Mouse (Mus musculus): ENCODE results near the gene Nexn. TPM values are rescaled to one million over a fixed set of nuclear protein-coding genes. Genes with fewer than 3 reads are reported as not detected.

The Nexn gene
- polyA plus RNA-seq, 1 experiment from 2014 or later, result 37.9 TPM

DNA sequence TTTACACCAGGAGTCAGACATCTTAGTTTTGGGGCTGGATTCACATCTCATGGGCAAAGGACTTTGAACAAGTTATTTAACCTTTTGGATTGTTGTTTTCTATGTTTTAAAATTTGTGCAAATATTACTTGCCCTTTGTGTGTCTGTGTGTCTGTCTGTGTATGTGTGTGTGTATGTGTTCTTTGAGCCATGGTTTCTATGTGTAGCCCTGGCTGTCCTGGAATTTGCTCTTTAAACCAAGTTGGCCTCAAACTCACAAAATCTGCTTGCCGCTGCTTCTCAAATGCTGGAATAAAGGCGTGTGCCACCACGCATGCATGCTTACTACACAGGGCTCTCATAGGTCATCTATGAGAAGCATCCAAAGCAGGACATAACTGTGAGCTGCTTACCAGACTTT lies 10.8 kb upstream of the Nexn start:
- H3K4me2 ChIP-seq (replicated peaks; ENCODE audit: low read depth), result no peak overlapping the region
- 97% methylated on average over 3 of the region's 3 CpGs for WGBS
- no peak overlapping the region for H3K4me3 ChIP-seq (ENCODE audit: low read depth, low read length)
- DNase-seq (ENCODE audit: low spot score) (no peak), ATAC-seq (ENCODE audit: low FRiP score, low TSS enrichment) (no peak)
- no peaks in the 10 kb centered on the region for H3K36me3 ChIP-seq (ENCODE audit: control insufficient read depth, insufficient read depth, low read length)
- H3K9ac ChIP-seq (ENCODE audit: low read length), result no peak overlapping the region
- no peaks in the 10 kb centered on the region for H3K4me1 ChIP-seq (replicated peaks; ENCODE audit: control insufficient read depth, insufficient read depth)
- TF ChIP-seq CTCF (IDR thresholded peaks at IDR 0.05; ENCODE audit: low read depth), result no peak
- no peak for TF ChIP-seq EP300 (optimal IDR thresholded peaks at IDR 0.05)
- H3K27me3 ChIP-seq (ENCODE audit: control insufficient read depth, insufficient read depth, low read length), result no peaks in the 10 kb centered on the region
- H3K9me3 ChIP-seq (ENCODE audit: control insufficient read depth, low read length), result no peaks in the 10 kb centered on the region
- H3K27ac ChIP-seq (replicated peaks), result no peak overlapping the region

DNA sequence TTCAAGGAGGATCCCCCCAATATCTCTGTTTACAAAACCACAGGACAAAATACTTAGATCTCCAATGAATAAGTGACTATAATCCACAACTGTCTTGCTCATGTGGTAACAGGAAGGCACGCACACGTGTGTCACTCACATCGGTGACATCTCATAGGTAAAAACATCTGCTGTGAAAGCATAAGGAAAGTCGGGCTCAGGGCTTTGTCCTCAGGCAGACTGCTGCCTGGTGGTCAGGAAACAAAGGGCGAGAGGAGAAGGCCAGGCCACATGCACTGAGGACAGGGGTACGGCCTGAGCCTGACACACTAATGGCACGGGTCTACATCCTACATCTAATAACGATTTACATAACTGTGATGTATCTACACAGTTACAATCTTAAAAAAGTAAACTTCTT lies 8.9 kb upstream of the Nexn start:
- DNase-seq (ENCODE audit: low spot score), result no peak

DNA sequence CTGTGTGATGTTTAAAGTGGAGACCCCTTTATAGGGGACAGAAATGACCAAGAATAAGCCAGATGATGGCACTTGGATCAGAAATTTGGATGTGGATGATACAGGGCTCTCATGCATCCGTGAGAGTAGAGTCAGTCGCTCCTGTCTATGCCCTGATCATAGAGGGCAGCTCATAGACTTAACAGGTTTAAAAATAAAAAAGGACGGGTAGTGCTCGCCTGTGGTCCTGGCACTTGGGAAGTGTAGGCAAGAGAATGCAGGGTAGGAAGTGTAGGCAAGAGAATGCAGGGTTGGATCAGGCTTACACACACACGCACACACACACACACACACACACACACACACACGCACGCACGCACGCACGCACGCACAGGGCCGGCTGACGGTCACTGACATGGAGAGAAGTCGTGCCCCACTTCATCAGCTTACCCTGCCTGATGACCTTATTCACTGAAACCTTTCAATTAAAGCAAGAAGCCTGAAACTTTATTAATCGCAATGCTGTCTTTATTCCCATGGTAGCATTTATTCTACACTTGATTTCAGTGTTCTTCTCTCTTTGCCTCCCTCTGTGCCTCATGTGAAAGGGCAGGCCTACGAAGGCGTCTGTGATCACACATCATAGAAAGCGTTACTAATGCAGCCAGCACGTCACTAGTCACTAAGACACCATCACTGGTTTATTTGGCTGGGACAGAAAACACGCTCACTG lies 7.0 kb upstream of the Nexn start:
- ATAC-seq (ENCODE audit: low FRiP score, low TSS enrichment) (no peak), DNase-seq (ENCODE audit: low spot score) (no peak)
- no peaks in the 10 kb centered on the region for H3K4me1 ChIP-seq (replicated peaks; ENCODE audit: control insufficient read depth, insufficient read depth)
- H3K9ac ChIP-seq (ENCODE audit: low read length), result no peak overlapping the region
- no peaks in the 10 kb centered on the region for H3K27me3 ChIP-seq (ENCODE audit: control insufficient read depth, insufficient read depth, low read length)
- H3K4me2 ChIP-seq (replicated peaks; ENCODE audit: low read depth), result no peak overlapping the region
- no peaks in the 10 kb centered on the region for H3K36me3 ChIP-seq (ENCODE audit: control insufficient read depth, insufficient read depth, low read length)
- H3K9me3 ChIP-seq (ENCODE audit: control insufficient read depth, low read length), result no peaks in the 10 kb centered on the region
- WGBS, result 91% methylated on average over 20 of the region's 20 CpGs
- no peak overlapping the region for H3K27ac ChIP-seq (replicated peaks)
- TF ChIP-seq CTCF (IDR thresholded peaks at IDR 0.05; ENCODE audit: low read depth), result no peak
- TF ChIP-seq EP300 (optimal IDR thresholded peaks at IDR 0.05), result no peak
- H3K4me3 ChIP-seq (ENCODE audit: low read depth, low read length), result no peak overlapping the region

More for the DNA sequence above, 8.9 kb upstream of the Nexn start:
- Histone ChIP-seq H3K9me3 (ENCODE audit: control insufficient read depth, low read length) (no peaks in the 10 kb centered on the region), H3K4me3 (ENCODE audit: low read depth, low read length) (no peak overlapping the region), H3K27me3 (ENCODE audit: control insufficient read depth, insufficient read depth, low read length) (no peaks in the 10 kb centered on the region), H3K4me1 (replicated peaks; ENCODE audit: control insufficient read depth, insufficient read depth) (no peaks in the 10 kb centered on the region), H3K9ac (ENCODE audit: low read length) (no peak overlapping the region), H3K27ac (replicated peaks) (no peak overlapping the region), H3K36me3 (ENCODE audit: control insufficient read depth, insufficient read depth, low read length) (no peaks in the 10 kb centered on the region), H3K4me2 (replicated peaks; ENCODE audit: low read depth) (no peak overlapping the region)
- no peak for TF ChIP-seq CTCF (IDR thresholded peaks at IDR 0.05; ENCODE audit: low read depth)
- no peak for TF ChIP-seq EP300 (optimal IDR thresholded peaks at IDR 0.05)
- no peak for ATAC-seq (ENCODE audit: low FRiP score, low TSS enrichment)
- WGBS, result 81% methylated on average over 8 of the region's 8 CpGs

DNA sequence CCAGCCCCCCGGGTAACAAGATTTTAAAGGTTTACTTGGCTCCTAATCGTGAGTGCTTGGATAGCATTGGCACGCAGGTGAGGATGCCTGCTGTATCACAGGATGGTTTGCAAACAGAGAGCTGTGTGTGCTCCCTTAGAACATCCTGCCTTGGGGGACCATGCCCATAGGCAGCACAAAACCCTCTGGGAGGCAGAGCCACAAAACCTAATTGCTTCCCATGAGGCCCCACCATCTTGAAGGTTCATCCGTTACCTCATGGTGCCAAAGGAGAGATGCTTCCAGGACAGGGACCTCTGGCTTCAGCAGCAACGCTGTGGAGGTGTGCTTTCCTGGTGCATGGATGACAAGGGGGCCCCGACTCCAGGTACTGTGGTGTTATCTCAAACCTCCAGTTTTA lies 5.7 kb upstream of the Nexn start:
- 74% methylated on average over 6 of the region's 6 CpGs for WGBS
- no peak overlapping the region for H3K9ac ChIP-seq (ENCODE audit: low read length)
- no peak overlapping the region for H3K4me3 ChIP-seq (ENCODE audit: low read depth, low read length)
- no peak for DNase-seq (ENCODE audit: low spot score)
- no peak overlapping the region for H3K4me2 ChIP-seq (replicated peaks; ENCODE audit: low read depth)
- no peak for ATAC-seq (ENCODE audit: low FRiP score, low TSS enrichment)
- H3K27me3 ChIP-seq (ENCODE audit: control insufficient read depth, insufficient read depth, low read length), result no peaks in the 10 kb centered on the region
- H3K9me3 ChIP-seq (ENCODE audit: control insufficient read depth, low read length), result no peaks in the 10 kb centered on the region
- TF ChIP-seq EP300 (optimal IDR thresholded peaks at IDR 0.05), result no peak
- TF ChIP-seq CTCF (IDR thresholded peaks at IDR 0.05; ENCODE audit: low read depth), result no peak
- H3K36me3 ChIP-seq (ENCODE audit: control insufficient read depth, insufficient read depth, low read length), result no peaks in the 10 kb centered on the region
- H3K4me1 ChIP-seq (replicated peaks; ENCODE audit: control insufficient read depth, insufficient read depth), result no peaks in the 10 kb centered on the region
- H3K27ac ChIP-seq (replicated peaks), result no peak overlapping the region

DNA sequence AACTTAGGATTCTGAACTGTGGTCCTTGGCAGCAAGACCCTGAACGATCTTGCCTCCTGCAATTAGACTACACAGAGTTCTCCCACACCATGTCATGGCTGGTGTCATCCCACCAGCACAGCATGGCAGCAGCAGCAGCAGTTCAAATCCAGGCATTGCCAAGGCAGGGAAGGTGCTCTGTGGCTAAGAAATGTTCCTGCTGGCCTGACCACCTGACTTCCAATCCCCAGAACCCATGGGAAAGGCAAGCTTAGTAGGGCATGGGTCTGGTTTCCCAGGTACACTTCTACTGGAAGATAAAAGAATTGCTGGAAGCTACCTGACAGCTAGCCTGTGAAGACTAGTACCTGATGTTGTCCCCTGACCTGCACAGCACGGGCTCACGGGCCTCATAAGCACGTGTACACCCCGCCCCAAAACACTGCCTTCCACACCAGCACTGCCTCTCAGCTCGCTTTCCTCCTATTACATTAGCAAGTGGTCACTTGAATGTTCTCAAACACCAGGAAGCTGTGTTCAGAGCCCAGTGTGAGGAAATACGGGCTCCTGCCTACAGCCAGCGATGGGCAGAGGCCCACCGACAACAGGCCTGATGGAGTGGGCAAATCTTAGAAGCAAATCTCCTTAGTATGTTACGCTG lies 5.0 kb upstream of the Nexn start:
- no peak for ATAC-seq (ENCODE audit: low FRiP score, low TSS enrichment)
- DNase-seq (ENCODE audit: low spot score), result no peak
- no peaks in the 10 kb centered on the region for H3K36me3 ChIP-seq (ENCODE audit: control insufficient read depth, insufficient read depth, low read length)
- H3K4me1 ChIP-seq (replicated peaks; ENCODE audit: control insufficient read depth, insufficient read depth), result no peaks in the 10 kb centered on the region
- 82% methylated on average over 10 of the region's 10 CpGs for WGBS
- no peak overlapping the region for H3K27ac ChIP-seq (replicated peaks)
- H3K27me3 ChIP-seq (ENCODE audit: control insufficient read depth, insufficient read depth, low read length), result no peaks in the 10 kb centered on the region
- no peak overlapping the region for H3K4me2 ChIP-seq (replicated peaks; ENCODE audit: low read depth)
- H3K4me3 ChIP-seq (ENCODE audit: low read depth, low read length), result no peak overlapping the region
- H3K9me3 ChIP-seq (ENCODE audit: control insufficient read depth, low read length), result no peaks in the 10 kb centered on the region
- no peak overlapping the region for H3K9ac ChIP-seq (ENCODE audit: low read length)
- TF ChIP-seq EP300 (optimal IDR thresholded peaks at IDR 0.05) (no peak), CTCF (IDR thresholded peaks at IDR 0.05; ENCODE audit: low read depth) (no peak)

DNA sequence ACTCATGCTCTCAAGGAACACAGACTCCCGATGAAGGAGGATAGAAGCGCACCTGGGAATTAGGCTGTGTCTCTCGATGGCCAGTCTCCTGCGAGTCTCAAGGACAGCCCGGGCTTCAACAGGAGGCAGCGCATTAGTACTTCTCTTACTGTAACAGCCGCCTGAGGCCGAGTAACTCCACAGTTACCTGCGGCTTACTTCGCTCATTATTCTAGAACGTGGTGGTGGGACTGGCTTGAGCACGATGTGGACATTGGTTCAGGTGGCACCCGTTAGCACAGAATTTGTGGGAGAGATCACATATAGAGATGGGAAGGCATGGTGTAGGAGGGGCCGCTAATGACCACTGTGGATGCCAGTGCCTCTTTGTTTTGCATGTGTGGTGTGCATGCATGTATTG lies 1.9 kb upstream of the Nexn start:
- H3K4me2 ChIP-seq (replicated peaks; ENCODE audit: low read depth), result no peak overlapping the region
- no peak for ATAC-seq (ENCODE audit: low FRiP score, low TSS enrichment)
- no peak for TF ChIP-seq EP300 (optimal IDR thresholded peaks at IDR 0.05)
- no peak for TF ChIP-seq CTCF (IDR thresholded peaks at IDR 0.05; ENCODE audit: low read depth)
- H3K27me3 ChIP-seq (ENCODE audit: control insufficient read depth, insufficient read depth, low read length), result no peaks in the 10 kb centered on the region
- DNase-seq (ENCODE audit: low spot score), result no peak
- H3K4me3 ChIP-seq (ENCODE audit: low read depth, low read length), result no peak overlapping the region
- no peak overlapping the region for H3K27ac ChIP-seq (replicated peaks)
- H3K36me3 ChIP-seq (ENCODE audit: control insufficient read depth, insufficient read depth, low read length), result no peaks in the 10 kb centered on the region
- H3K9ac ChIP-seq (ENCODE audit: low read length), result no peak overlapping the region
- H3K9me3 ChIP-seq (ENCODE audit: control insufficient read depth, low read length), result no peaks in the 10 kb centered on the region
- H3K4me1 ChIP-seq (replicated peaks; ENCODE audit: control insufficient read depth, insufficient read depth), result no peaks in the 10 kb centered on the region
- 94% methylated on average over 14 of the region's 14 CpGs for WGBS

Measured in stomach, postnatal 0 days (tissue).